Mouse (Mus musculus) thymus, postnatal 14 days (tissue): Measurements from ENCODE around the gene Actn2.

Experiments
- DNase-seq: peaks from one replicate; pipeline ENCODE4 v3.0.0; 2021

The Actn2 gene

DNA sequence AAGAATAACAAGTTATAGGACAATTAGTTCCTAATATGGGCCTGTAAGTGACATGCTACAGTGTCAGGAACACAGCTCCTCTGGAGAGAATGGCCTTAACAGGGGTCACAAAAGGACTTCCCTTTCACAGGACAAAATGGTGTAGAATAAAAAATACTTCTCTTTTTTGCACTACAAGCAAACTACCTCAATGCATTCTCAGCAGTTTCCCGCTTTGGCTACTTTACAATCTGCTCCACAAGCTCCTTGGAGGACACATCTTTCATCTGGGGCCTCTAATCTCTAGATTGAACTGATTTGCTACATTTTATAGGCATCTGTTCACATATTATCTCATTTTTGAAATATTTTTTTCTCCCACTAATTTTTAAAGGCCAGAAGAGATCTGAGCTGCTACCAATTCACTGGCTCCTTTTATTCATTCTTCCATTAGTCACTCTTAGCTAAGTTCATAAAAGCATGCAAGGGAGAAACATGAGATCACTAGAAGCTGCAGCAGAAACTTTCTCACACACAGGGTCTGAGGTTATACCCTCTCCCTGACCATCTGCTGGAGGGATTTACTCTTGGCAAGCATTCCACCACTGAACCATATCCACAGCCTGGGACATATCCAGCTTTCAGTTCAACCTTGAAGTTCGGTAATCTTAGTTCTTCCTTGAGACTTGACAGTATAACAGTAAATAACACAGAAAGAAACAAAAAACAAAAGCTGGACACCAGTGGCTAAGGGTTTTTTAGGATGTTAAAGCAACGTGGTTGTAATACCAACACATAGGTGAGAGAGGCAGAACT lies 84.5 kb downstream of the Actn2 start:
- DNase-seq = no peak

DNA sequence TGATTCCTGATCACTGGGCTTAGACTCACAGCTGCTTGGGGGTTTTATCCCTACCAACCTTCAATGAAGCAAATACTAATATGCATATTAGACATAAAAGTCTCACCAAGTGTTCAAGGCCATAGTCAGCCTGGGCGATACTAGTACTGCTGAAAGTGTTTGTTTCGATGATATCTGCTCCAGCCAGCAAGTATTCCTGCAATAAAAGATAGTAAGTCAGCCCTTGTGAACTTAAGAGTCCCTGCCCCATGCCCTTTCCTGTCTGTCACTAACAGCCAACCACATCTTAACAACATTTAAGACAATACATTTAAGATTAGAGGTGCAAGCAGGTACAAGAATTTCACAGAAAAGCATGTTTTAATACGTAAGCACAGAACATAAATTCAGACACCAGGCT lies 90.1 kb downstream of the Actn2 start:
- DNase-seq = no peak

DNA sequence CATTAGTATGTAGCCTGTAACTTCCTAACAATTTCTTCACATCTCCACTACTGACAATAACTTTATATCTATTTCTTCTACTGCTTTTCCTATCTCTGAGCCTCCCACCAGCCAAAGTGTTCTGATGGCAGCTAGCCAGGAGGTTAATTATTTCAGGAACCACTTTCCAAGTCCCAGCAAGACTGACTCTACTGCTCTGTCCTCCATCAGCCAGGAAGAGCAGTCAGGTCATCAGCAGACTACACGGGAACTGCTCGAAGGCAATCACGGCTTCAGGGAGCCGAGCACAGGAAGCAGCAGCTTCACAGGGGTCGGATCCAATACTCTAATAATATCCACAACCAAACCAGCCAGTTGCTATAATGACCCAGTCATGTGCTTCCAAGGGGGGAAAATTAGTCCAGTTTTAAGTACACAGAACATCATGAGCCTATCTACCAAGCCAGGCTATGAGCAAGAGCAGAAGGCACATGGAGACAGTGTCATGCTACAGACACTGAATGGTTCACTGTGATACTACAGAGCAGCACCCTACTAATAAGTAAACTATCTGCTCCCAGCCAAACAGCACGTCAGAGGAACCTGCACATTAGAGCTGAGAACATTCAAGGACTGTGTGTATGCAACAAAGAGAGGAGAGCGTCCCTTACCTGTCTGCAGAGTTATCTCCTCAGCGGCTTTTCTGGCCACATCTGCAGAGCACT lies 91.2 kb downstream of the Actn2 start:
- no peak for DNase-seq

DNA sequence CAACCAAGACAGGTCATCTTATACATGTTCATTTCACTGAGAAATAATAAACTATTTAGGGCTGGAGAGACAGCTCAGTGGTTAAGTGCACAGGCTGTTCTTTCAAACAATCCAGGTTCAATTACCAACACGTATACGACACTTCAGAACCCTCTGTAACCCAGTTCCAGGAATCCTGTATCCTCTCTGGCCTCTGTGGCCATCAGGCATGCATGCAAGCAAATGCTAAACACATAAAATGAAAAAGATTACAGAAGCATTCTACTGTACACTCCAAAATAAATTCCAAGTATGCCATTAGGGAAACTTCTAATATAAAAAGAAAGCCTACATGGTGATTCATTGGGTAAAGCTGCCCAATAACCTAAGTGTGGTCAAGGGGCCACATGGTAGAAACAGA lies 94.6 kb downstream of the Actn2 start:
- DNase-seq = no peak

DNA sequence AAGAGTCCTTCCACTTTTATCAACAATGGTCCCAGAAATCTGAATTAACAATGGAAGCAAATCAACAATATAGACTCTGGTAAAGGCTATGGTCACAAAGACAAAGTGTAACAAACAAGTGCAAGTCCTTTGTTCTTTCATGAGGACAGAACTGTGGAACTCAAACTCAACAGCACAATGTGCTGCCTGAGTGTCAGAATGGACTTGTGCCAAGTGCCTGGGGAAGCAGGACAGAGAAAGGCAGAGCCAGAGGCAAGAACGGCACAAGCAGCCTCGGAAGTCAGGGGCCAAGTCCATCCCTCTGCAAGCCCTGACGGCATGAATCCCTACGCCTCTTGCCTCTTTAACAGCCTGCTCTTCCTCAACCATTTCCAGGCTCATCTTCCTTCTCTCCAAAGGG lies 96.6 kb downstream of the Actn2 start:
- DNase-seq = no peak

DNA sequence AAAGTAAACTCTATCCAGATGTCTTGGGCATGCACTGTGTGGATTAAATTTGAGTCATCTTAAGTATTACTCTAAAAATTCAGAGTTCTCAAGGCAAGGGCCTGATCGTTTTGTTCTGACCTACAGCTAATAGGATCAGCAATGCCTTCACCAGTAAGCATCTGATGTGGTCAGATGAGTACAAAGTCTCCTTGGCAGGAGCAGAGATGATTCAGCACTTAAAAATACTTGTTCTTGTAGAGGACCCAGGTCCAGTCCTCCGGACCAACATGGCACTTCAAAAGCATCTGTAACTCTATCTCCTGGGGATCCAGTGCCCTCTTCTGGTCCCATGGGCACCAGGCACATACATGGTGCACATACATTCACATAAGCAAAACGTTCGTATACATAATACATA lies 108.4 kb downstream of the Actn2 start:
- no peak for DNase-seq

DNA sequence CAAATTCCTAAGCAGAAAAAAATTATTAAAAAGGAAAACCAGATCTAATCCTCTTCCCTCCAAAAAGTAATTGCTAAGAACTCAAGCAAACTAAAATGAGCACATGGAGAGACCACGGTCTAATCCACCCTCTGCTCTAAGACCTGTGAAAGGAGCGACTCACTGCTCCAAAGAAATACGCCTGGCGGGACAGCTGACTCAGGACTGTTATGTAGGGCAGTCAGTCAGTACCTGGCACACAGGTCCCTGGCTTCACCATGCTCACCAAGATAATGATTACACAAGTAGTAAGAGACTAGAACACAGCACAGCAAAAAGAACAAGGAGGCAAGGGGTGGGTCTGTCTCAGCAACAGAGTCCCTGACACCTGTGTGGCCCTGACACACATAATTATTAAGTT lies 112.3 kb downstream of the Actn2 start:
- no peak for DNase-seq

DNA sequence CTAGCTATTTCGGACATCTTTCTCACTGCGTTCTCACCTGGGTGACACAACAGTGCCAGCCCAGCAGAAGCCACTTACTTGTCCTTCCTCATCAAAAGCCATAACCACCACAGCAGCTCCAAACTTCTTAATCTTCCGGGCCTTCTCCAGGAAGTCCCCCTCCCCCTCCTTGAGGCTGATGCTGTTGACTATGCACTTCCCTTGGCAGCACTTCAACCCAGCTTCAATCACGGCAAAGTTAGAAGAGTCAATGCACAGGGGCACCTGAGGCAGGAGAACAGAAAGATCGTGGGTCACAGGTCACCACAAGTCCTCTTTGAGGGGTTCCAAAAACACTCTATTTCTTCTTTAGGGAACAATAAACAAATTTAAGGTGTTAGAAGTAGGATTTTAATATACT lies 113.0 kb downstream of the Actn2 start:
- DNase-seq = no peak
